Mouse (Mus musculus): ENCODE results near the gene Ghsr. TPM values are rescaled to one million over a fixed set of nuclear protein-coding genes. Genes with fewer than 3 reads are reported as not detected.

Gene Ghsr
- total and polyA plus RNA-seq, 3 experiments, result not detected

DNA sequence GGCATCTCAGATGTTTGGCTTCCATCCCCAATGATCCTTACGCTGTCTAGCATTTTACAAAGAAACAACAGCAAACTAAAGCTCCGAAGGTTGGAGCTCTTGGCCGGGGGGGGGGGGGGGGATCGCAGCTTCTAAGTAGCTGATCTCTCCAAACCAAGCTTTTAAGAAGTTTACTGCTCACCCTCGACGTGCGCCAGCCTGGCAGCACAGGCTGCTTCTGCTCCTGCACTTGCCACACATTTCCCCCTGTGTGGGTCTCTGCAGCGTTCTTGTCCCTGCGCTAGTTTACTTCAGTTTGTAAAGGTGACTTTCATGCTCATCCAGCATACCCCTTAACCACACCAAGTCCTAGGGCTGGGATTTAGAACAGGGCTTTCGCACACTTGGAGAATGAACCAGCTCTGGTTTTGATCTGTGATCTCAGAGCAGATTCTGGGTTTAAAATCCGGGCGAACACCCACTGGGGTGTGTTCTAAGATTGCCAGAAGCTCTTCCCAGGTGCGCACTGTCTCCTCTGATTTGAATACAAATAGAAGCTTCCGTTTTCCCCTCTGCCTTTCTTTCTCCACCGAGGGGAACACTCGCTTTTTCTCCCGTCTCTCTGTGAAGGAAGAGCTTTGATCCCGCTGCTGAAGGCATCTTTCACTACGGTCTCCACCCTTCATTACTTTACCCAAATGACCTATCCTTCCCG, 422 bp upstream of the Ghsr start:
- TF ChIP-seq ZNF384 (IDR thresholded peaks at IDR 0.05; ENCODE audit: low read depth, low read length), result no peak
- TF ChIP-seq PAX5 (IDR thresholded peaks at IDR 0.05; ENCODE audit: low read length), result no peak
- no peak for TF ChIP-seq TCF12 (IDR thresholded peaks at IDR 0.05; ENCODE audit: low read depth, low read length)
- TF ChIP-seq MXI1 (IDR thresholded peaks at IDR 0.05; ENCODE audit: low read depth, low read length), result no peak
- no peak for TF ChIP-seq ETS1 (conservative IDR thresholded peaks at IDR 0.05; ENCODE audit: low read depth, low read length)
- TF ChIP-seq POLR2A (IDR thresholded peaks at IDR 0.05; ENCODE audit: low read depth, low read length), result no peak
- TF ChIP-seq CTCF (conservative IDR thresholded peaks at IDR 0.05 in 1 of 2, IDR thresholded peaks at IDR 0.05 in 1 of 2; ENCODE audit: low read depth in 2 of 2, low read length in 2 of 2), result no peak
- no peak for TF ChIP-seq ZKSCAN1 (IDR thresholded peaks at IDR 0.05; ENCODE audit: borderline replicate concordance, low read depth, low read length)
- TF ChIP-seq BHLHE40 (IDR thresholded peaks at IDR 0.05; ENCODE audit: low read depth, low read length), result no peak
- no peak for TF ChIP-seq HCFC1 (IDR thresholded peaks at IDR 0.05; ENCODE audit: low read depth, low read length)
- no peak for TF ChIP-seq CHD2 (IDR thresholded peaks at IDR 0.05; ENCODE audit: low read length)
- TF ChIP-seq RCOR1 (conservative IDR thresholded peaks at IDR 0.05; ENCODE audit: low read depth, low read length), result no peak
- TF ChIP-seq USF2 (conservative IDR thresholded peaks at IDR 0.05; ENCODE audit: low read depth, low read length), result no peak
- in situ Hi-C loops (cut with MboI; ENCODE audit: low pct_ligation_motif_present, low pct_unique_long_range_greater_than_20kb, low sequenced_read_pairs) (no loop called here), dilution Hi-C loops (cut with MboI; ENCODE audit: extremely low pct_ligation_motif_present, extremely low pct_unique_long_range_greater_than_20kb, low sequenced_read_pairs) (no loop called here)
- Histone ChIP-seq H3K79me2 (replicated peaks; ENCODE audit: control insufficient read depth, extremely low read depth, insufficient read depth, poor library complexity, severe bottlenecking) (no peaks in the 10 kb centered on the region), H3K9ac (ENCODE audit: insufficient read depth, low read depth) (no peak overlapping the region), H3K4me3 (replicated peaks in 1 of 3; ENCODE audit: low read depth in 2 of 3, low read length in 2 of 3, poor library complexity in 1 of 3) (no peak overlapping the region), H3K36me3 (replicated peaks in 1 of 2; ENCODE audit: control insufficient read depth in 1 of 2, insufficient read depth in 1 of 2, low read length in 1 of 2) (no peaks in the 10 kb centered on the region), H3K4me1 (ENCODE audit: control insufficient read depth in 1 of 2, insufficient read depth in 2 of 2) (no peaks in the 10 kb centered on the region; a peak in 1 of 4 replicates), H3K4me2 (ENCODE audit: insufficient read depth, low read depth, poor library complexity, severe bottlenecking) (no peak overlapping the region), H3K27ac (ENCODE audit: insufficient read depth, low read depth) (no peak overlapping the region), H3K9me3 (replicated peaks; ENCODE audit: low read length) (peaks cover 5% of the 10 kb centered on the region), H3K27me3 (replicated peaks) (no peaks in the 10 kb centered on the region)
- DNase-seq (ENCODE audit: extremely low read depth), result no peak

- Histone ChIP-seq H3K79me2 (replicated peaks; ENCODE audit: control insufficient read depth, extremely low read depth, insufficient read depth, poor library complexity, severe bottlenecking) (no peaks in the 10 kb centered on the region), H3K4me1 (ENCODE audit: control insufficient read depth in 1 of 2, insufficient read depth in 2 of 2) (no peaks in the 10 kb centered on the region; a peak in 1 of 4 replicates), H3K9me3 (replicated peaks; ENCODE audit: low read length) (peaks cover 5% of the 10 kb centered on the region), H3K27me3 (replicated peaks) (no peaks in the 10 kb centered on the region), H3K9ac (ENCODE audit: insufficient read depth, low read depth) (no peak overlapping the region), H3K4me2 (ENCODE audit: insufficient read depth, low read depth, poor library complexity, severe bottlenecking) (no peak overlapping the region), H3K36me3 (replicated peaks in 1 of 2; ENCODE audit: control insufficient read depth in 1 of 2, insufficient read depth in 1 of 2, low read length in 1 of 2) (no peaks in the 10 kb centered on the region), H3K27ac (ENCODE audit: insufficient read depth, low read depth) (no peak overlapping the region), H3K4me3 (replicated peaks in 1 of 3; ENCODE audit: low read depth in 2 of 3, low read length in 2 of 3, poor library complexity in 1 of 3) (no peak overlapping the region)
- no peak for TF ChIP-seq POLR2AphosphoS2 (IDR thresholded peaks at IDR 0.05; ENCODE audit: low read depth, low read length)
- no peak for TF ChIP-seq ZNF384 (IDR thresholded peaks at IDR 0.05; ENCODE audit: low read depth, low read length)
- TF ChIP-seq GABPA (IDR thresholded peaks at IDR 0.05; ENCODE audit: insufficient replicate concordance, low read depth, low read length), result no peak
- TF ChIP-seq PAX5 (IDR thresholded peaks at IDR 0.05; ENCODE audit: low read length), result no peak
- dilution Hi-C loops (cut with MboI; ENCODE audit: extremely low pct_ligation_motif_present, extremely low pct_unique_long_range_greater_than_20kb, low sequenced_read_pairs) (no loop called here), in situ Hi-C loops (cut with MboI; ENCODE audit: low pct_ligation_motif_present, low pct_unique_long_range_greater_than_20kb, low sequenced_read_pairs) (no loop called here)
- no peak for DNase-seq (ENCODE audit: extremely low read depth)
Measured at GRCm38 (mm10) chr3:27371725-27372650, 837 bp downstream of the Ghsr start.

Measured in CH12.LX (cell line).